Mouse (Mus musculus): ENCODE measurements around the gene S100a6.
A peak's percentile ranks its signal among the peaks of the same experiment; 100 is the strongest.

Gene S100a6

DNA sequence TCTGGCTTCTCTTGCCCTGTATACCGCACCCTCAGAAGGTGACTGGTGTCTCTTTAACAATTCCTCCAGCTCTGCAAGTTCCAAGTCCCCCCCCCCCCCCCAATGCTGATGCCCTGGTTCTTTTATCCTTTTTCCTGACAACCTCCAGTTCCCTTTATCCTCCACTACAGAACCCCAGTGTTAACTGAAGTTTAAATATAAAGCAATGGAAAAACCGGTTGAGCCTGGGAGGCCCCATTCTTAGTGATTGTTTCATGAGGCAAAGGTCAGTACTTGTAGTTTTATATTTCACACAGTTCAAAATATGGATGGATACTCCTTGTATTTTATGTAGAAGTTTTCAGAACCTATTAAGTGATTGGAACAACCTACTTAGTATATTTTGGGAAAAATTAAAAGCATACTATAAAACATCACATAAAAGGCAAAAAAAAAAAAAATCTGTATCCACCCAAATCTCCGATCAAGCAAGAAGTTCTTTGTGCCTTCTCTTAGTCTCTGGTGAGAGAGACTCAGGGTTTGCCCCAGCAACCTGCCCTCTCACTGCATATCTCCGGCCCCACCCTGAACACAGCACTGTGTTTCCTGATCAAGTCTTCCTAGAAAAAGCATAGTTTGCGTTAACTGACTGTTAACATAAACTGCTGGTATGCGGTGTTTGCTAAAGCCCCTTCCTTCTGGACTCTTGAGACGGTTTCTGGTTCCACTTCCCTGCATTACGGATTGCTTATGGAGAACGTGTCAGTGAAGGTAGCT is 13.8 kb downstream of the S100a6 start:
- DNase-seq (ENCODE audit: low spot score) = no peak

DNA sequence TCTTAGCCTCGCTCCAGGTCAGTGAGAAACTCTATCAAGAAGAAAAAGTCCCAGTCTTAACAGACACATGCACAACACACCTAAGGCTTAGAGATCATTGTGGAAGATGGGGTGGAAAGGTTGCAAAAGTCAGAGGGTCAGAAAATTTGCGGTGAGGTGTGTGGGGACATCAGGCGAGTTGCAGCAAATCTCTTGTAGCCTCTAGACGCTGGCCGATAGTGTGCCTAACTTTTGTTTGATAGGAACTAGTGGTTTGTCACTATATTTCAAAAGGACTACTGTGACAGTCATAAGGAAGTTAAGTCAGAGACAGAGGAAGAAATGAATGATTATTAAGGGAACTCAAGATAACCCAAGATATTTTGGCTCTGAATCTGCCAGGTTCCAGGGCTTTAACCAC is 14.7 kb downstream of the S100a6 start:
- no peak for DNase-seq (ENCODE audit: low spot score)

DNA sequence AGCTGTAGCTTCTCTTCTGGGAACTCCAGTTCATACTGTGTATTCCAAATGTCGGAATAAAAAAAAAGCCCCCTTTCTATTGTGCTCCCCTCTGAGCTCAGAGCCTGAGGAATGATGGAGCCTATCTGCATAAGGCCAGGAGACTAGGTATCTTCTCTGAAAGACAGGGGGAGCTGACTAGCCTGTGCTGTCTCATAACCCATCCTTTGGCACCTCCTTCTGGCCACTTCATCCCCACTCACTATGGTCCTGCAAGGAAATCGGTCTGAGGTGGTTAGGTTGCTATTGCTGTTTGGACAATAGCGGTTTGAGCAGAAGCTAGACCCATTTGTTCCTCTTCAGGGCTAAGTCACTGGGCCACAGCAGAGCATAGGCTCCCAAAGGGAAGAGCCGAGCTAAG is 15.1 kb downstream of the S100a6 start:
- peak; percentile 11 for DNase-seq (ENCODE audit: low spot score)

DNA sequence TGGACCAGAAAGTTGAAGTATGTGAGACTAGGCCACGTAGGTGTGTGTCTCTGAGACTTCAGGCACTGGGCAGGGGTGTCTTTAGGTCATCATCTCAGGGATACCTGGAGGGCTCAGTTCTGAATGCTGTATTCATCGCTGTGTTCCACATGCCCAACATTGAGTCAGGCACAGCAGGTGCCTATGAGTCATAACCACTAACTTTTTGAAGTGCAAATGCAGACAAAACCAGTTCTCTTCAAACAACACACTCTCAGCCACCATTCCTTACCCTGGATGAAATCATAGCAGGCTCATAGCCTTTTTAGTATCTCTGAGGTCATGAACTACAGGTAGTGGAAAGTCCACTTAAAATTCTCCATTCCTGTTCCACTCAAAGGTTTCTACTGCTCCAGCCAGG is 16.6 kb downstream of the S100a6 start:
- no peak for DNase-seq (ENCODE audit: low spot score)

DNA sequence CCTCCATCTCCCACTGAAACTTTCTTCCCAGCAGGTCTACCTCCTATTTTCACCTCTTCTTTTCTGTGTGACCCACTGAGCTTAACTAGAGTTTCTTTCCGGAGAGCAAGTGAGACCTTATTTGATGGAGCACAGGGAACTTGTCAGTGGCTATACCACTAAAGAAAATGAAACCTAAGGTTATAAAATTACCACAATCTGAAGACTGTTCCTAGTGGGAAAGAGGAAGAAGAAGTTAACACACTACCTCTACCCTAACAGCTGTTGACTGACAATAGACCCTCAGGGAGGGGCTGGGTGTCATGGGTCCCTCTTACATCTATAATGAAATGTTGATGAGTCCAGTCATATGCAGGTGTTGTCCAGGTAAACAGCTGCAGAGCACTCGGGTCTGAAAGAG is 19.3 kb downstream of the S100a6 start:
- no peak for DNase-seq (ENCODE audit: low spot score)

DNA sequence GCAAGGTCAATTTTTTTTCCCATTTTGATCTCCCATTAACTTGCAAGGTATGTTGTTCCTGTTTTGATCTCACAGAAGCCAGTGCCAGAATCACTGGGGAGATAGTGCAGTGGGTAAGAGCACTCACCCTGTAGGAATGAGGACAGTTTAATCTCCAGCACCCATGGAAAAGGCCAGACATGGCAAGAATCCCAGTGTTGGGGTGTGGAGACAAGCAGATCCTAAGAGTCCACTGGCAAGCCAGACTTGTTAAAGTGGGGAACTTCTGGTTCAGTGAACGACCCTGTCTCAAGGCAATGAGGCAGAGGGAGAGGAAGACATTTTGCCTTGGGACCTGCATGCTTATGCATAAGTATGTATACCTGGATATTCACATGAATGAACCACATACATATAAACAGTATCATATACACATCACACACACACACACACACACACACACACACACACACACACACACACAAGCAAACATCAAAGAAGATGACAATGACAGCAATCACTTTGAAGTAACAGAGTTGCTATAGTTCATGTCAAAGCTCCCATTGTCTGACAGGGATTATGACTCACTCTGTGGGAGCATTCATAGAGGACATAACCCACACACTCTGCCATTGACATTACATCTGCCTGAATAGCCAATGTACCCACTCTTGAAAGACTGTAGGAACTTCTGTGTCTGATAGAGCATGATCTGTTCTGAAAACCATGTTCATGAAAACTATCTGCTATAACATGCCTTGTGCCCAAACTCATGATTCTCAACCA is 26.0 kb downstream of the S100a6 start:
- DNase-seq (ENCODE audit: low spot score) = no peak

DNA sequence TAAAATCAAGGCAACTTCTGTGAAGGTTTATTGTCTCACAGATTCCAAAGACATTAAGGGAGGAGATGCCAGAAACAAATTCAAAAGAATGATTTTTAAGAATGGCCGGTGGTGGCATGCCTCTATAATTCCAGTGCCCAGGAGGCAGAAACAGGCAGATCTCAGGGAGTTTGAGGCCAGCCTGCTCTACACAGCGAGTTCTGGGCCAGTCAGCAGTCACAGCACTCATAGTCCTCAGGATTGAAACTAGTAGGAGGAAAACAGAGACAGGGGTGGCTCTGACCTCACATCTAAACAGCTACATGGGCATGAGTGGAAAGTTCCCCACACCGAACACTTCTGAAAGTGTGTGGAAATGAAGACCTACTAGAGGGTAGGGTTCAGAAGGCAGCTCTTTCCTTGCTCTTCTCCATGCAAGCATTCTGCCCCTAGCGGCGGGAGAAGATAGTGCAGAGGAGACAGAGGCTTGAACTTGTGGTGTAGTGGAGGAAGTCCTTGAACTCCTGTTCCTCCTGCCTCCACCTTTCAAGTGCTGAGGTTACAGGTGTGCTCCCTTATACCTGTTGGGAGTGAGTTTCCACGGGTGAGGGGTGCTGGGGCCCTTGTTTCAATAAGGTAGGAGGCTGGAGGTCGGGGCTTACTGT is 27.0 kb downstream of the S100a6 start:
- peak; percentile 12 for DNase-seq (ENCODE audit: low spot score)

DNA sequence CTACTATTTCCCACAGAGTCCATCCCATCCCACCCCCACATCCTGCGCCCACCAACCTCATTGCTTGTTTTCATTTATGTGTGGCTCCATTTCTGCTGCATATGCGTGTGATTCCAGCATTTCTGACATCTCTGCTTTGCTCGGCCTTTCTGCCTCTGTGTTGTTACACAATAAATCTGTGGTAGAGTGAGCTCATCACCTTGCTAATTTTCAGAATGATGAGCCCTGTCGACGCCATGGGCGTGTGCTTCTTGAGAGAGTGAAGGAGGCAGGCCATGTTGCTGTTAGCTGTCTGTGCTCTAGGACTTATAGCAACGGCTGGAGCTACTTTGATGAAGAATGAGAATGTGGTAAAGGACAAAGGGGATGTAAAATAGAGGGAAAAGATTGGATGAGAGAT is 28.3 kb downstream of the S100a6 start:
- no peak for DNase-seq (ENCODE audit: low spot score)

DNA sequence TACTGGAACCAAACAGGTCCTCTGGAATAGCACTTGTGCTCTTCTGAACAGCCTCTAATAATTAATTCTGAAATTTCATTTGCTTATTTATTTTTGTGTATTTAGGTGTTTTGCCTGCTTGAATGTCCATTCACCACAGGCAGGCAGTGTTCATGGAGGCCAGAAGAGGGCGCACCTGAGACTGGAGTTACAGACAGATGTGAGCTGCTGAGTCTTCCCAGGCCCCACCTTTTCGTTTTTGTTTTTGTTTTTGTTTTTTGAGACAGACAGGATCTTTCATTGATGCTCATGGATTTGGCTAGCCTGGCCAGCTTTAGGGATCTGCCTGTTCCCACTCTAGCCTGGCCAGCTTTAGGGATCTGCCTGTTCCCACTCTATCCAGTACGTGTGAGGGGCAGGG is 31.5 kb downstream of the S100a6 start:
- DNase-seq (ENCODE audit: low spot score) = no peak

DNA sequence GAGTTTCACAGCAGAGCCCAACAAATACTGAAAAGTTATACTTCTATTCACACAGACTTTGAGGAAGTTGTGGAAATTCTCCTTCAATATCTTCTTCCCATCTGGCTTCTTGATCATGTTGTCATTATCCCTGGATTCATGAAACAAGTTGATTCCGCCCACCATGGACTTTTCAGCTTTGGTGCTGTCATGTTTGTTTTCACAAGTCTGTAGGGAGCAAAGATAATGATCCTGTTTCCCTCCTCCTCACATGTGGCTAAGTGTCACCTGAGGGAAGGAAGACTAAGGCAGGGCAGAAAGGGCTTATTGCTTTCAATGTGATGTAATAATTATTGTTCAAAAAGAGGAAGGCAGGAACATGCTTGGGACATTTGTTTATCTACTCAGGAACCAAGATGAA is 34.6 kb downstream of the S100a6 start:
- no peak for DNase-seq (ENCODE audit: low spot score)

DNA sequence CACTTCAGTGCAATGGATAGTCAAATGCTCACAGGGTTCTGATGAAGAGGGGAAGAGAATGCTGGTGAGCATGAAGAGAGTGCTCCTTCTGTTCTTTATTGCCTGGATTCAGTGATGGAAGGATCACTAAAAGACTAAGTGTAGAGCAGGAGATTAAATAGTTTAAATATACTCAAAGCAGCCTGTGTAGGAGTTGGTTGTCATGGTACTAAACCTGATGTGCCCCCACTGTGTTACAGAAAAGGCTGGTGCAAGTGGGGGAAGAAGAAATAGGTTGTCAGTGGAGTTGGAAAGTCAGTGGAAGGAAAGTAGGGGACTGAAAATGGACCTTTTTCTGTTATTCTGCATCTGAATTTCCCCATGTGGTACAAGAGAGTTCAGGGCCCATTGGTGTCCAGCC is 36.3 kb downstream of the S100a6 start:
- DNase-seq (ENCODE audit: low spot score) = no peak

DNA sequence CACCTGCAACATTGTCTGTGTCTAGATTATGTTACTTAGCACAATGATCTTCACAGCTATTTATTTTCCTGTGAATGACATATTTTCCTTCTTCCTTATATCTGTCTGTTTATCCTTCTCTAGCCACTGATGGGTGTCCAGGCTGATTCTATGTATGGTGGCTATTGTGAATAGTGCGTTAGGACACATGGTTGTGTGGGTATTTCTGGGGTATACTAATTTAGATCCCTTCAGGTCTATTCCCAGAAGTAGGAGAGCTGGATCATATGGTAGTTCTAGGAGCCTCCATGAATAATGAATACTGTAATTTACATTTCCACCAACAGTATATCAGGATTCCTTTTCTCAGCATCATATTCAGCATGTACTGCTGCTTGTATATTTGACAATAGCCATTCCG is 37.1 kb downstream of the S100a6 start:
- DNase-seq (ENCODE audit: low spot score) = no peak

DNA sequence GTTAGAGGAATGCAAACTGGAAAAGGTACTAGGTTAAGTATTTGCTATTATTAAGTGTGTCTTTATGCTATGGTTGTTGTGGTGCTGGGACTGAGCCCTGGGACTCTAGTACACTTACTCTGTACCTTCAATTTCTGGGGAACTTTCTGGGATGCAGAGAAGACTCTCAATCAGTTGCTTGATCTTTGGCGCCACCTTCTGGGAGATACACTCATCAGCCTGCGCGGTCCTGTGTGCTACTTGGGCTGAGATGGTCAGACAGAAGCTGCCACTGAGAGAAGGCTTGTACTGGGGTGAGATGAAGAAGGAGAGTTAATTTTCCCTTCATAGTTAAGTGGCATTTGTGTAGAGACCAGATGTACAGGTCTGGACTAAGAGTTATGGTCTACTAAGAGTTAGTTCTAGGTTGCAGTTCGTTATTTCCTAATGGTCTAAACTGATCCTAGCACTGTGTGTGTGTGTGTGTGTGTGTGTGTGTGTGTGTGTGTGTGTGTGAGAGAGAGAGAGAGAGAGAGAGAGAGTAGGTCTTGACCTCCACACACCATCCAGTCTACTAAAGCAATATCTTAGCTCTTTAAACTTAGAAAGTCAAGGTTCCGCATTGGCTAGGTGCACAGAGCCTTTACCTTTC is 40.3 kb downstream of the S100a6 start:
- peak; percentile 24 for DNase-seq (ENCODE audit: low spot score)

DNA sequence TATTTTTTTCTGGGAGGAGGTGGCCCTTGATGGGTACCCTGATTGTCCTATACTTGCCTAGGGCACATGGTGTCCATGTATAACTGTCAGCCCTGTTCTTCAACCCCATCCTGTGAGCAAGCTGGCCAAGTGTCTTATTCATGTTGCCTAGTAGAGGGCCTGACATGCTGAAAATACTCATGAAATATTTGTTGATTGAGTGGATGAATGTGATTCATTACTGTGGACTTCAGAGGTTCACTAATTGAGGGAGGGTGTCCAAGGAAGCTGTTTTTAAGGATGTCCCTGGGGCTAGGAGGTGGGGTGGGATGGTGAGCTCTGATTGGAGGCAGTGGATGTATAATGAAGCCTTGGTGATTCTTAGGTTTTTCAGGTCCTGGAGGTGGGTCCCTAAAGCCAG is 41.0 kb downstream of the S100a6 start, which contains the start of gene S100a7a:
Gene S100a7a, plus strand, starts transcription at position 301 of the 400 bp plus-strand sequence.
- no peak for DNase-seq (ENCODE audit: low spot score)

DNA sequence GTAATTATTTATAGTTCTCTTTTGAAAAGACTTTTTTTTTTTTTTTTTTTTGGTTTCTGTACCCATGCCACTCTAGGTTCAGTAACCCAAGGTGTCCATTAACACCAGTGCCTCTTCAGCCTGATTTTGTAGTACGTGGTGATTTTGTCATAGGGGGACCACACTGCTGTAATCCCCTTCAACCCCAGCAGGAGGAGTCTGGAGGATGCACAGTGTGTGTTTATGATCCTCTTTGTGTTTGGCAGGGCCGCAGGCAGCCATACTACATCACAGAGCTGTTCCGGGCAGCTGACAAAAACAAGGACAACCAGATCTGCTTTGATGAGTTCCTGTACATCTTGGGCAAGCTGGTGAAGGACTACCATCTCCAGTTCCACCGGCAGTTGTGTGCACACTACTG is 44.7 kb downstream of the S100a6 start:
- no peak for DNase-seq (ENCODE audit: low spot score)

DNA sequence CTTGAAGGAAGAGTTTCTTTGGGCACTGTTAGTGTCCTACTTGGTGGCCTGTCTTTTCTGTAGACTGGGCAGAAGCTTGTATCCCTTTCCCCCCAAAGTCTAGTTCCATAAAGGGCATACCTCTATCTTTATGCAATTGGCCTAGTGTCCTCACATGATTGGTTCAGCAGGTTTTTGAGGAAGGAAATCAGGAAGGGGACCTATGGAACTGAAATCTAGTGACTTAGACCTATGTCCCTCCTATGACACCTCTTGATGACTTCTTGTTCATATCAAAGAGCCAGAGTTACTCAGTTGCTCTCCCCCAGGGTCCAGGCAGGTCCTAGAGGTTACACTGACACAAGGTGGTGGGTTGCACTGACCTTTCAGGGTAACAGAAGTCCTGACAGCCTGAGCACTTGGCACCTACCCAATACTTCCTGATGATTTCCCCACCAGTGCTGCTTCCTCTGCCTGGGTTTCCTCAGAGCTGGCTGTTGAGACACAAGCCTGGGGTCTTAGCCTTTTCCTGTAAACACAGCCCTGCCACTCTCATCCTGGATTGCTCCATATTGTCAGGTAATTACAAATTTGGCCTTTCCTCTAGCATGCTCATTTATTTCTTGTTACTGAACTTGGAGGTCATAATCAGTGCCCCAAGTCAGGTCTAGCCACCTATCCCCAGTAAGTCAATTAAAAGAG is 46.8 kb downstream of the S100a6 start:
- no peak for DNase-seq (ENCODE audit: low spot score)

DNA sequence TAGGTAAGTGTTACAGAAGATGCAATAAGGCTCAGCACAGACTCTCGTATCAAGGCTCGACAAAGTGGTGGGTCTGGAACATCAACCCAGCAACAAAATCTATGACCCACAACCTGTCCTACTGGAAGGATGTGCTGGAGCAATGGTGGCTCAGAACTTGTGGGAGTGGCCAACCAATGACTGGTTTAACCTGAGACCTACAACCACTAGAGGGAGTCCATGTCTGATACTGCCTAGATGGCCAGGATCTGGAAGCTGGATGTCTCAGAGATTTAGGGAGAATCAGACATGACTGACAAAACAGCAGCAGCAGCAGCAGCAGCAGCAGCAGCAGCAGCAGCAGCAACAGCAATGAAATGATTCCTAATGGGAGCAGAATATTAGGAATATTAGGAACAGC is 51.5 kb downstream of the S100a6 start:
- no peak for DNase-seq (ENCODE audit: low spot score)

DNA sequence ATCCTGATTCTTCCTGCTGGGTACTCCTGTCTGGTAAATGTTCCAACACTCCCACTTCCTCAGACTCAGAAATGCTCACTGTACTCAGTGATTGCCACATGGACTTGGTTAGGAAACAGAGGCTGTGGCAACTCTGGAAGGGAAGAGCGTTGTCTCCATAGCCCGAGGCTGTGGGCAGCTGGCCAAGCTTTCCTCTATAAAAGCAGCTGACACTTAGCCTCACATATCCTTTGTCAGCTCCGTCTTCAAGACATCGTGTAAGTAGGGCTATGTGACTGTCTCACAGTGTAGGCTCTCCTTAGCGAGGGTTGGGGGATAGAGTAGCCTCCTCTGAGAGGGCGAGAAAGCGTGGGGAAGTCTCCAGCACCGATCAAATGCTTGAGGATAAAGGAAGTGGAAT is 56.2 kb downstream of the S100a6 start, which contains the start of gene S100a8:
Gene S100a8, plus strand, starts transcription at position 133 of the 400 bp plus-strand sequence.
- DNase-seq (ENCODE audit: low spot score) = no peak

Measured in yolk sac, embryonic 10.5 days (tissue).